Mouse (Mus musculus) testis, adult 2 months (tissue): ENCODE results near the gene Efs.

Experiments used
- CTCF ChIP-seq: fragments of 200-500 bp; IDR thresholded peaks from 2 replicates; pipeline ENCODE4 v1.5.1; 2012; ENCODE audit warnings: low read depth, mild to moderate bottlenecking, inconsistent platforms, low read length, moderate library complexity; ENCODE audit not compliant: control insufficient read depth, insufficient read depth, insufficient replicate concordance
- POLR2A ChIP-seq: fragments of 200-500 bp; IDR thresholded peaks from 2 replicates; pipeline ENCODE4 v1.6.1; 2012; ENCODE audit warnings: low read depth, mild to moderate bottlenecking, inconsistent platforms, low read length, moderate library complexity; ENCODE audit not compliant: control insufficient read depth

DNA sequence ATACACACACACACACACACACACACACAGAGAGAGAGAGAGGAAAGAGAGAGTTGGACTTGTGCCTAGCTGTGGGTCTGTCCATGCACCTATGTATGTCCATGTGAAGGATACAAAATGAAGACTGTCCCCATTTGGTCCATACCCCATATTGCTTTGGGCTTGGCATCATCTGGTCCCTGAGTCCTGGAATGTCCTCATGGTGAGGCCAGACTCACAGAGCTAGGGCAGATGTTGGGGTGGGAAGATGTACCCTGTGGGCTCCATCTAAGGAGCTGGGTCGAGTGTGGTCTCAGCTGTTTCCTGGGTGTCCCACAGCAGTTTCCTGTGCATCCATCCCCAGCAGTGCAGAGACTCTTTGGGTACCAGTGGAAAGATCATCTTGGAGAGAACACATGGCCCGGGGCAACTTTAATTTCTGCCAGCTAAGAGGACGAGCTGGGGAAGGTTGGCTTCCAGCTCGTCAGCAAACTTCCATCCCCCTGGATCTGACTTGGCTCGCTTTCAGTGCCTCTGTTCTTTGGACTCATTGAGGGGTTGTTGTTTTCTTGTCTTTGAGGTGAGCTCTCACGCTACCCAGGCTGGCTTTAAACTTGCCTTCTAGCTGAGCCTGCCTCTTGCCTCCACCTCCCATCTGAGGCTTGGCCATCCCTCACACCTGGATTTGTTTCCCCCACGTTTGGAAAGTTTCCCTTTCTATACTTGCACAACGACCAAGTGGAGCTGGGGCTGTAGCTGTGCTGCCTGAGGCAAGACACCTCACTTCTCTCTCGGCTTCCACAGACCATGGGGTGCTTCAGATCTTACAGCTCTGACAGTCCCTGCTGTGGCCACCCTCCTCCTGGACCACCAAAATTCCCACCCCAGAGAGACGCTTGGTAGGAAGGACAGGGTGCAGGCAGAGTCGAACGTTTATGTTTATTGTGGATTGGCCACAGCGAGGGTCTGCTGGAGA, 15.4 kb upstream of the Efs start:
- no peak for TF ChIP-seq CTCF
- TF ChIP-seq POLR2A, result no peak
